Mouse (Mus musculus) left cerebral cortex, adult 2 months (tissue): ENCODE data around the gene Fam229a. TPM values are rescaled to one million over a fixed set of nuclear protein-coding genes. Genes with fewer than 3 reads are reported as not detected.

Experiments used
- DNase-seq, 2 experiments: peaks; one replicate each; pipeline ENCODE4 v3.0.0; 2021 to 2022; ENCODE audit warnings: low spot score in 2 of 2, mixed read lengths in 1 of 2; ENCODE audit errors: extremely low spot score in 1 of 2
- H3K27ac ChIP-seq: fragments of 200-600 bp; 2 replicates; pipeline ENCODE4 v1.8.1; 2022
- H3K4me3 ChIP-seq: fragments of 200-600 bp; 2 replicates; pipeline ENCODE4 v1.8.1; 2022
- CTCF ChIP-seq: fragments of 200-600 bp; IDR thresholded peaks from 2 replicates; pipeline ENCODE4 v1.8.1; 2022; ENCODE audit warnings: antibody characterized with exemption, mild to moderate bottlenecking, moderate library complexity
- intact Hi-C: fragments of 180-260 bp; cut with DNase I; formaldehyde crosslinking; loops from one replicate; pipeline ENCODE4 v1.15.1; 2025
- total RNA-seq, 2 experiments: library from RNA; stranded (reverse); gene quantifications; 2 replicates each; pipeline ENCODE4 v1.2.3; 2021

Fam229a gene
- total RNA-seq, 2 experiments from 2014 or later = 0.91 TPM; not detected in 1

GRCm38 (mm10) chr4:129461183-129461960 lies 29.6 kb upstream of the Fam229a start, which contains the start of gene Bsdc1:
Gene Bsdc1, plus strand, starts transcription at chr4:129461581.
- peak; percentile 98 to 99 for DNase-seq
- Histone ChIP-seq H3K4me3 (peak within 1 kb of the TSS; percentile 75), H3K27ac (peak within 1 kb of the TSS; percentile 86)
- TF ChIP-seq CTCF = no peak
- intact Hi-C loops = loop anchor here (1.0 to 5.0 kb wide), 2 partner anchors 126 to 269 kb away; partner anchors contain the start of genes Rbbp4 and Zbtb8os

- Histone ChIP-seq H3K27ac (peak overlapping the region; percentile 86), H3K4me3 (peak overlapping the region; percentile 75)
- no peak for TF ChIP-seq CTCF
- intact Hi-C loops = loop anchor here (5.0 kb wide), 1 partner anchor 270 kb away; no protein-coding TSS in a partner anchor
- DNase-seq = no peak
These were observed 28.9 kb upstream of the Fam229a start for GRCm38 (mm10) chr4:129462118-129462517.

GRCm38 (mm10) chr4:129463097-129464059 lies 27.6 kb upstream of the Fam229a start:
- Histone ChIP-seq H3K27ac (no peak overlapping the region), H3K4me3 (no peak overlapping the region)
- no peak for TF ChIP-seq CTCF
- DNase-seq = no peak
- intact Hi-C loops = loop anchor here (5.0 kb wide), 1 partner anchor 271 kb away; no protein-coding TSS in a partner anchor

DNA sequence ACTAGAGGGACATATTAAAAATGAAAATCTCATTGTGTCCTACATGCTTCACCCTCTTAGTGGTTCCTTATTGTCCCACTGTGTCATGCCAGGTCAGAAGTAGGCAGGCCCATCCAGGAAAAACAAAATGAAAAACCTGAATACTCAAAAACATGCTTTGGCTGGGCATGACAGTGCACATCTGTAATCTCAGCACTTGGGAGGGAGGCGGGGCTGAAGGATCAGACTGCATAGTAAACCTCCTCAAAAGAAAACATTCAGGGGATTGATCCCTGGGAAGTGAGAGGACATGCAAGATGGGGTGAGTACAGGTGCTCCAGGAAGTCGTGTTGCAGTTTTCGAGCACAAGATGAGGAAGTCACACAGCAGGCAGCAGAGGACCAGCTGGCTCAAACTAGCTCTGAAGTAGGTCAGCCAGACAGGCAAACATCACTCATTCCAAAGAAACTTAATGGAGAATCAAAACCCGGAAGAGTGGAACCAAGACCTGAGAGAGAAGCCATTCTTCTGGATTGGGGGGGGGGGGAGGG lies 26.6 kb upstream of the Fam229a start:
- intact Hi-C loops = loop anchor here (5.0 kb wide), 1 partner anchor 272 kb away; no protein-coding TSS in a partner anchor
- H3K27ac ChIP-seq = no peak overlapping the region
- H3K4me3 ChIP-seq = no peak overlapping the region
- no peak for TF ChIP-seq CTCF
- DNase-seq = no peak

DNA sequence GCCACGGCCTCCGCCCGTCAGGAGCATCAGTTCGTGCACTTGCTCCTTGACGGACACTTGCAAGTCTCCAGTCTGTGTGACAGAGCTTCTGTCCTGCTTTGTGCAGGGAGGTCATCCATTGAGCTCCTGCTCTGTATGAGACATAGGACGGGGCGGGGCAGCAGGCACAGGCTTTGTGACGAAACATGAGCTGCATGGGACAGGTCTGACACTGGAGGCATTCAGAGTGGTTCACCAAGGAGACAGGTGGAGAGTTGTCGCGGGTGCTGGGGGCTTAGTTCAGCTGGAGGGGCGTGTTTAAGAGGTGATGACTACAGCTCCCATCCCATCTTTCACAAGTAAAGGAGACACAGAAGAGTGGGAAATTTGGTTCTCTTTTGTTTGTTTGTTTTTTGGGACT lies 14.9 kb upstream of the Fam229a start:
- intact Hi-C loops = no loop called here
- no peak overlapping the region for H3K27ac ChIP-seq
- DNase-seq = no peak
- TF ChIP-seq CTCF = no peak
- H3K4me3 ChIP-seq = no peak overlapping the region

- intact Hi-C loops = no loop called here
- no peak for DNase-seq
- Histone ChIP-seq H3K4me3 (no peak overlapping the region), H3K27ac (no peak overlapping the region)
- no peak for TF ChIP-seq CTCF
These were observed 11.1 kb upstream of the Fam229a start for GRCm38 (mm10) chr4:129479863-129480262.

DNA sequence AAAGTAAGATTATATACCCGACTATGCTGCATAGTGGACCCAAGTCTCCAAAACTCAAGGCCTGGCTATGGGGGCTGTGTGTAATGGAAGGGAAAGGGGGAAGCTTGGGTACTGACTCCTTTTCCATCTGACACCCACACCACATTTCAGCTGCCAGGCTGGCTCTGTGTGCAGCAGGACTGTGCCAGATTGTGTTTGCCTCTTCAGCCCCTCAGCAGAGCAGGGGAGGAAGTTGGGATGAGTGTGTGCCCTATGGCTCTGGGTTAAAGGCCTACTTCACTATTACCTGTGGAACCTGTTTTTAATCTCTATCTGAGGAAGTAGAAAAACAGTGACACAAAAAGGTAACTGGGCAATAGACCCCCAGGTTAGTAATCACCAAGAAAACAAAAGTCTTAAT lies 9.9 kb upstream of the Fam229a start:
- Histone ChIP-seq H3K4me3 (no peak overlapping the region), H3K27ac (no peak overlapping the region)
- no peak for TF ChIP-seq CTCF
- intact Hi-C loops = no loop called here
- DNase-seq = no peak

DNA sequence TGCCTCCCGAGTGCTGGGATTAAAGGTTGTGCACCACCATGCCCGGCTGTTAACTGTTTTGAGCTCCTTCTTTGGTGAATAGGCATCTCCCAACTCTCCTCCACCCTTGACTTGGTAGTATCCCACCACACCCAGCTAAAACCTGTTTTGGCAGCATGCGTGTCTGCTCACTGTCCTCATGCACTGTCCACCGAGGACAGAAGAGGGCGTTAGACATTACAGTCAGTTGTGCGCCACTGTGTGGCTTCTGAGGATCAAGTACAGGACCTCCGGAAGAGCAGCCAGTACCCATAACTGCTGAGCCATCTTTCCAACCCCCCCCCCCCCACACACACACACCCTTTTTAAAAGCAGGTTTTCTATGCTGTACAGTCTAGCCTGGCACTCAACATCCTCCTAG lies 3.7 kb downstream of the Fam229a start:
- Histone ChIP-seq H3K4me3 (no peak overlapping the region), H3K27ac (no peak overlapping the region)
- TF ChIP-seq CTCF = no peak; the same call in none of the 2 replicates
- intact Hi-C loops = loop anchor here (5.0 kb wide), 1 partner anchor 113 kb away; no protein-coding TSS in a partner anchor
- DNase-seq = no peak

DNA sequence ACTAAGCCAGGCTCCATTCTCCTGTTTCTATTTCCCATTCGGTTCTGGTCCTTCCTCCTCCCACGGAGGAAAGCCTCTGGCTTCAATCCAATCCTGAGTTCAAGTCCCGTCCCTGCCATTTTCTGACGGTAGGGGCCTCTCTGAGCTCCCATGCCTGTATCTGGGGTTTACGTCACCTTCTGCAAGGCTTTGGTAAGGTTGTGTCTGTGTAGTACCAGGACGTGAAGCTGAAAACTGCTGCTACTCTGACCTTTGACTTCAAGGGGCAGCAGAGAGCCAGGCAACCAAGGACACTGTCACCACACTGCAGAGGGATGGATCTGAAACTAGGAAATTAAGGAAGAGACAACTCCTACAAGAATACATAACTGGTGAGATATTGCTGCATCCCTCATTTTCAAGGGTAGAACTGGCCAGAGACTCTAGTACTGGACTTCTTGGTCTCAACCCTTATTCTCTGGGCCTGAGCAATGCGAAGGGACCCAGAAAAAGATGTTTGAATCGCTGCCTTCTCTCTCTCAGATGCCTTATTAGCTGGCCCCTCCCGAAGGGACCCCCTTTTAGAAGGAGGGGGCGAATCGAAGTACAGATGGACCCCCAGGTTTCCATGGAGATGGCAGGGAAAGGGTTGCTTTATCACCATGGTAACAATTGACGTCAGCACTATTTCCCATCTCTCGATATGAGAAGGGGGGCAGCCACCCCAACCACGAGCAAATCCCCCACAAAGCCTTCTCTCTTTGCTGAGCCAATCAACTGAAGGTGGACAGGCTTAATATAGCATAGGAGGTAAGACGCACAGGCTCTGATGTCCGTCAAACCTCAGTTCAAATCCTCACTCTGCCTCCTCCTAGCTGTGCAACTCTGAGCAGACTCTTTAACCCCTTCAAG lies 4.9 kb downstream of the Fam229a start:
- DNase-seq = peak; percentile 27 to 43
- intact Hi-C loops = no loop called here
- H3K27ac ChIP-seq = peak overlapping the region; percentile 78
- H3K4me3 ChIP-seq = no peak overlapping the region
- peak; percentile 15 for TF ChIP-seq CTCF

DNA sequence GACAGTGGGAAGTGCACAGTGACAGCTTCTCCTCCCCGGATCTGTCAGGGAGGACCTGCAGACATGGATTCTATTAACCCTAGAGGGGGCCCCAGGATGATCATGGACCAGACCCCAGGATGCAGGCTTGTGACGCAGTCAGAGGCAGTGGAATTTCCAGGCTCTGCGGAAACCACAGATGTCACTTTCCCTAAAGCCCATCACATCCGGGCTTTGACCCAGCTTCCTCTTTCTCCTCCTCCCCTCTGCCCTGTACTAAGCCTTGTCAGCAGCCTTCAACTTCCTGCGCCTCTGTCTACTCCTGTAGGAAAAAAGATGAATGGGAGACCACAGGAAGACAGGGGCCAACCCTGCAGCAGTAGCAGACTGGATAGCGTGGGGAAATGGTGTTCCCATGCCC lies 5.6 kb downstream of the Fam229a start:
- intact Hi-C loops = no loop called here
- peak overlapping the region; percentile 78 for H3K27ac ChIP-seq
- no peak for TF ChIP-seq CTCF
- no peak for DNase-seq
- H3K4me3 ChIP-seq = no peak overlapping the region

- intact Hi-C loops = no loop called here
- Histone ChIP-seq H3K27ac (no peak overlapping the region), H3K4me3 (no peak overlapping the region)
- DNase-seq = no peak
- no peak for TF ChIP-seq CTCF
These were observed 8.0 kb downstream of the Fam229a start for GRCm38 (mm10) chr4:129498941-129499340.
